Mouse (Mus musculus): Measurements from ENCODE around the gene Grik4.

Grik4 gene

DNA sequence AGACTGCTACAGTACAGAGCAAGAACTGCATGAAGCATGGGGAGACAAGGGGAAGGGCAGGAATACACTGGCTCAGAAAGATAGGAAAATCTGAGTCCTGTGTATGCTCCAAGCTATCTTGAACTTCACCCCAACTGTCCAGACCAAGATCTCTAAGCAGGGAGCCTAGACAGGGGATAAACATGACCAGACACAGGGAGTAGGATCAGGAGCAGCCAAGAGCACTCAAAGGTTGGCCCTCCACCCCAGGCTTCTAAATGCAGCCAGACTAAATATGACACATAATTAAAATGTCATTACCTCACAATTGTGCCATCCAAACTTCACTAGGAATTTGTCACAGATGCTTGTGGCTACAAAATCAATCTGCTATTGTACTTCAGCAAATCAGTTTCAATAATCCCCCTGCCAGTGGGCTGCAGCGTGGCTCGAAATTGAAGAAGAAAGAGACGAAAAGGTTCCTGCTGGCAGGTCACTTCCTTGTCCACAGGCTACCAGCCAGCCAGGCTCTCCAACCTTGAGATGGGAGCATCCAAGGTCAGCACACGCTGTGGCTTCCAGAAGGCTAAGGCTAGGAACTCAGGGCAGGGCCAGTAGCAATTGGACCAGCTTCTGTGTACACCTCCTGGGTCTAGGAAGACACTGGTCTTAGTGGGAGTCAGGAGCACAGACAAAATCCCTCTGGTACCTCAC, 85.1 kb downstream of the Grik4 start:
- DNase-seq = no peak

DNA sequence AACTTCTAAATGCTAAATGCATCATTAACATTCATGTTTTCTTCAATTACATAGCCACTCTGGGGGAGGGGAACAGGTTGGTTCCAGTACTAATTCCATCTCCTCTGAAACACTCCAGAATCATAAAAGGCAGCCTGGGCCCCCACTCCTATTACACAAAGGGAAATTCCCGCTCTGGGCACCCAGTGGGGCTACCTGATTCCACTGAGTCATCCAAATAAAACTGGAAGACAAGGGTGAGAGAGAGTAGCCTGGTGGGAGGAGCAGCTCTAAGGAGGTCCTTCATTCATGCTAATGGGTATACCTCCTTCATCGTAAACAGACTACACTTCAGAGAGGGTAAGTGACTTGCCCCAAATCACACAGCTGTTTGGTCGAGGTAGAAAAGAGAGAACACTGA, 85.7 kb downstream of the Grik4 start:
- no peak for DNase-seq

DNA sequence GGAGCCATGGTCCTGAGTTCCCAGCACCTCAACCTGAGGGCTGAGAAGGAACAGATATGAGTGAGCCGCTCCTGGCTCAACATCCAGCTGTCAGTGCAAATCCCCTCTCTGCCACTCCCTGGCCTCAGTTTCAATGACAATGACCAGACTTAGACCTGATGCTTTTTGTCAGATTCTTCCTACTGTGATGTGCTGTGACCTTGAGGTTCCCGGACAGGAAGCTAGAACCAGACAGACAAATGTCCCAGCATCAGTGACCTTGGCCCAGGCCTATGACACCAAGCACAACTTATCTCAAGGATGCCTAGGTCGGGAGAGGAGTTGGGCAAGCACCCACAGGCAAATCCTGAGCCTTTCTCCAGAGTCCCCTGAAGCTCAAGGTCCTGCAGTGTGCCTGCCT, 86.5 kb downstream of the Grik4 start:
- DNase-seq = no peak

DNA sequence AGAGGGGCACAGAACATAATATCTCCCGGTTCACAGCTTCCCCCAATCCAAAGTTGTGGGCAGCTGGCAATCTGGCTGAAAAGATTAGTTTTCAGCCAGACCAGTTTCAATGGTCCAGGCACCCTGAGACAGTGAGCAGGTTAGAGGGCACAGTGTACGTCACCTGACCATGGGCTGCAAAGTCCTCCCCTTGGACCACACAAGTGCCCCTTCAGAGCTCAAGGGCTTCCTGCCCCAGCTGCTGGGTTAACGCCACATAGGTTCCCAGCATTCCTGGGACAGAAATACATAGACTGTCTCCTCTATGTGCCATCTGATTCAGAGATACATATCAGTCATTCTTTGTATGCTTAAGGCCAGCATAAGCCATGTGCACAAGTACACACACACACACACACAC, 91.2 kb downstream of the Grik4 start:
- no peak for DNase-seq

DNA sequence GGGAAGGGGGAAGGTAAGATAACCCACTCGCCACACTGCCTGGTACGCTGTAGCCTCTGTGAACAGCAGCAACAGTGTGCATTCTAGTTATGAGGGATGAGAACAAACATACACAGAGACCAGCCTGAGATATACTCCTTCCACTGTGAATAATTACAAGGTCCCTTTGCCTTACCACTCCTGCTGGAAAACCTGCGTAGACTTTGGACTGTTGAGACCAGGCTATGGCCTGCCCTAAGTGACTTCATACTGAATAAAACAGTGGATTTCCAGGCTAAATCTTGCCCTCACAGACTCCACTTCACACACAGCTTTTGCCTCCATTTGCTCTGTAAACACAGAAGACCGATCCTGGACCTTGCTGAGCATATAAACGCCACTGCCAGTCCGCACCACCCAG, 94.2 kb downstream of the Grik4 start:
- no peak for DNase-seq

DNA sequence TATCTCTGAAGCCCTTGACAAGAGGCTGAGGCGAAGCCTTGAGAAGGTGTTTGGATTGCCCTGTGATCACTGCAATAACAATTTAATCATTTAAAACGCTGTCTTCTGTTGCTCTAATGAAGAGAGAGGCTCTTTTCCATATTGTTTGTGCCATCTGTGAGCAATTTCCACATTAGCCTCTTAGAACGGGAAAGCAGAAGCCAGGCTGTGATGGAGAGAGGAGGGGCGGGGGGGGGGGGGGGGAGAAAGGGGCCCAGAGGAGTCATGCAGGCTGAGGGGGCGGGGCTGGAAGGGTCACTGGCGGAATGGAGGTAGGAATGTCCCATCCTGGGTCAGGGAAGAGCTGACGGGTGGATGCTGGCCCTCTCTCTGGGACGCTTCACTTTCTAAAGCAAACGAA, 96.2 kb downstream of the Grik4 start:
- DNase-seq = no peak

DNA sequence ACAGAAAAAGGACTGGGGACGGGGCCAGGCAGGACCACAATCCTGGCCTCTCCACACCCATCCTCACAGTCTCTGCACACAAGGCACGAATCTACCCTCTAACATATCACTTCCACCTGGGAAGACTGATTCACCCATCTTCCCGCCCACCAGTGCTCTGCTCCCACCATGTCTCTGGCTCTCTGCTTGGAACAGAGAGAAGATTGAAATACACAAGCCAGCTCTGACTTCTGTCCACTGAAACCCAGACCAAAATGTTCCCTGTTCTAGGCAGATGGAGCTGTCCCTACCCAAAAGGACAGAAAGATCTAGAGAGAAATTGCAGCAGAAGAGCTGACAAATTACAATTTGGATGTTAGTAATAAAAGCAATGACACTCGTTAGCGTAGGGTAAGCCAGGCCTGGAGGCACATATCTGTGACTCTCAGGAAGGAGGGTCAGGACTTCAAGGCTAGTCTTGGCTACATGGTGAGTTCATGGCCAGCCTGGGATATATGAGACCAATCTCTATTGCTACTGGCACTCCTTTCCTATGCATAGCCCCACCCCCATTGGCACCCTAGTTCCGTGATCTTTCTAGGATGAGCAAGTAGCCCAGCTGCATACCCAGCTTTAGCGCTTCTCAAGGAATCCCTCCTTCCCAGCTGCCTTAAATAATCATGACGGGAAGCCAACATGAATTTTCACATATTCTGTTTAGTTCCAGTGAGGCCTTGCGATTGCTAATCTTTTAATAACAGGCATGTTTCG, 97.4 kb downstream of the Grik4 start:
- no peak for DNase-seq

DNA sequence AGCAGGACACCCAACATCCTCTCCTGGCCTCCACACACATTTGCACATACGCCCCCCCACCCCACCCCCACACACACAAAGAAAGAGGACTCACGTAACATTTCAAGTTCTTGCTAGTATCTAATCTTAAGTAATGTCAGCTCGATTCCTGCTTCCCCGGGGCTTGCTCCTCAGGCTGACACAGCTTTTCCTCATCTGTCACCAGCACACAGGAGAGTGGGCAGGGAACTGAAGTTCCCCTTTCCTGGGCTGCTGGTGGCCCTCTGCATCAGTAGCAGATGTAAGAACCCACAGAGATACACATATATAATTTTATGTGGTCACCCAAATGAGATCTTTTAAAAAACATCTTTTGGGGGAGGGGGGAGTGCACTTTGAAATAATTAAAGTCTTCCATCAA, 98.2 kb downstream of the Grik4 start:
- no peak for DNase-seq

DNA sequence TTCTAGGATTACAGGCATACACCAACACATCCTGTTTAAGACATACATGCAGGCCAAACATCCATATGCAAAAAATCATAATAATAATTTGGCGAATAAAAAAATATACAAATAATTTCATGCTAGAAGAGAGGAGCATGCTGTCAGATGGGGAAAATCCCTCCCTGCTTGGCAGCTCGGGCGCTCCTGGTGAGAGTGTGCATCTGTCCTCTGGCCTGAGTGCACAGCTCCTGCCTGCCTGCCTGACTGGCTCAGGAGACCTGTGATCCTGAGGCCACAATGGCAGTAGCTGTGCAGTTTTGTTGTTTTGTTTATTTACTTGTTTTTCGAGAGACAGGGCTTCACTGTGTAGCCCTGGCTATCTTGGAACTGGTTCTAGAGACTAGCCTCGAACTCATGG, 100.0 kb downstream of the Grik4 start:
- peak; percentile 23 for DNase-seq

DNA sequence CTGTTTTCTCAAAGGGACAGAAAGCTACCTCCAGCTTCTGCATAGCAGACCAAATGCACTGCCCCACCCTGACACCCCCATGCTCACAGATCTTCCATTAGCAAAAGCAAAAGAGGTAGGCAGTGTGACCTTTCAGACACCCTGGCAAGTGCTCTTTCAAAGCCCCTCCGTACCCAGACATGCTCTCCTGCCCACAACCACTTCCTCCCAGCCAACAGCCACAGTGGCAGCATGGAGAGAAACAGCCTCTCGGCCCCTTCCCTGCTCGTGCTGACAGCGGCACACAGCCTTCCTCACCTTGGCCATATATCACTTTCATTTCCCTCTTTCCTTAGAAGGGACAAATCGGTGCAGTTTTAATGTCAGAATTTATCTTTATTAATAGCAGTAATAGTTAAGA, 106.0 kb downstream of the Grik4 start:
- DNase-seq = no peak

DNA sequence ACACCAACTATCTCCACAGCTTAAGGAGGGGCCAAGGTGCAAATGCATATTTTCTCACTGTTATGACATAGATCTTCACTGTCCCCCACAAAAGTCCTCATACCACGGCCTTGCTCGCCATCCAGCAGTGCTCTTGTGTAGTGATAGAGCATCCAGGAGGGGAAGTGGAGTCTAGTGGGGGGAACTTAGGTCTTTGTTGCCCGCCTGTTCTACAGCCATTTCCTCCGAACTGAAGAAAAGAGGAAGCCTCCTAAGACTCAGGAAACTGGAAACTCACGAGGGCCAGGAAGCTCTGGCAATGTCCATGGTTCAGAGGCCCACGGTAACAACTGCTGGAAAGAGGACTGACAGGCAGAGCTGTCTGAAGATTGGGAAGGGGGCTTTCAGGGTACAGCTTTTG, 106.8 kb downstream of the Grik4 start:
- DNase-seq = no peak

DNA sequence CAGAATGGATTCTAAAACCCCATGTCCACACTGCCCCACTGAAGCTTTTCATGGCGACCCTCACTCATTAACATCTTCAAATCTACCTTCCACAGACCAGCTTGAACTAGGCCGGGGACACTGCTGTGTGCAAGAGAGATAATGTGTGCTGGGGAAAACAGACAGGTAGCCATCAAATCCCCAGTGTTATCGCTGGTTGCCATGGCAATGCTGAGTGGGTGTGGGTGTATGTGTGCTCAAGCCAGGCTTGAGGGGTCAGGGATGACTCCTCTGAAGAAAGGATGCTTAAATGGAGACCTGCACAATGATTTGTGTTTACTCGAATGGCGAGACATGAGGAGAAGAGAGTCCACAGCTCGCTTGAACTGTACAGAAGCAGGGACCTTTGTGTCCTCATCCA, 112.7 kb downstream of the Grik4 start:
- DNase-seq = no peak

DNA sequence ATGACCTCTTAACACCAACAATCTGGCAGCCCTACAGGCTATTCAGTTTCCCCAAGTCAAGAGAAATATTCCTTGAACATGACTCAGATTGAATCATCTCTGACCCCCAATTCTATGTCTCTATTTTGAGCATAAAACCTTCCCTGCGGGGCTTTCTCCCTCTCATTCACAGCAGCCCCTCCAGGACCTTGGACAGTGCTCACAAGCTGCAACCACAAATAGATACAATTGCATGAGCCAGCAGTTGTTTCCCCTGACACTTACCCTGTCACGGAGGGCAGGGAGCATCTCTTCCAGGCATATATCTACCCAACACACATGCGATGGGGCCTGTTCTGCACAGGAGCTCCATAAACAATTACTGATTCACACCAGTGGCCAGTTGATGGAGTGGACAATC, 125.0 kb downstream of the Grik4 start:
- no peak for DNase-seq

DNA sequence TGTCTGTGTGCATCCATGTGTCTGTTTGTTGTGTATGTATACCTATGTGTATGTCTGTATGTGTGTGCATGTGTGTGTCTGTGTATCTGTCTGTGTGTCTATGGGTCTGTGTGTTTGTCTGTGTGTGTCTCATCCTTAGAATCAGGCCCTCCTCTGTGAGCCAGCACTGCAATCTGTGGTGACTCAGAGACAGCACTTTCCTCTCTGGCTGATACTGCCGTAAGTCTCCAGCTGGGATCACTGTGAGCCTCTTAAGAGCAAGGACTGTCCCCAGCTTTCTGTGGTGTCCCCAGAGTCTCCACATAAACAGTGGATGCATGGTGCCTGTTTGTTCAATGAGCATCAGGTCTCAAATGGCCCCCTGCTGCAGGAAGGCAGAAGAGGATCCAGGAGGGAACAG, 127.5 kb downstream of the Grik4 start:
- no peak for DNase-seq

DNA sequence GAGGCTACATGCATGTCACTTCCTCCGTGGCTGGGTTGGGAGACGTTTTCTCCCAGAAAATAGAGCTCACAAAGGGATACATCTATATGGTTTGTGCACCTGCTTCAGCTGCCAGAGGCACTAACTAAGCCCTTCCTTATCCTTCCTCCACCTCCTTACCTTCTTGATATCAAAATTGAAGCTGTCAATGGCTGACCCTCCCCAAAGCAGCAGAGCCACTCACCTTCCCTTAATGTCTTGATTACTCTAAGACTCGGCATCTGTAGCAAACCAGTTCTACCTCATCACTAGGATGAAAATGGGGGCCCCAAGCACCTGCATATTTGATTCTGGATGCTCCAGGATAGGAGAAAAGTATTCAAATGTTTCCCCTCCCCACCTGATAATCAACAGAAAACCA, 135.1 kb downstream of the Grik4 start:
- no peak for DNase-seq

DNA sequence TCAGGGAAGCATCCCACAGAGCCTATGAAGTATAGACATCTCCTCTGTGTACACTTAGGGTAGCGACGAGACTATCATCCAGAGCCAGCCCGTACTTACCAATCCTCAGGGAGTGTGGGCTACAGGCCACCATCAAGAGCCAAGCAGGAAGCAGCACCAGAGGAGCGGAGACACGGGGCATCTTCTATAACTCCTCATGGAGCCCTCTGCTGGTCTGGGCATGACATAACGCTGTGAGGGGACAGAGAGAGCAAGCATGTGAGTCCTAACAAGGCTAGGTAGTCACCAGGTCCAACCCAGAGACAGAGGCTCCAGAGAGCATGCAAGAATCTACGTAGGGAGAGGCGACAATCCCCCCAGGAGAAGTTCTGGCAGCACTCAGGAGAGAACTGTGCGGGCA, 135.9 kb downstream of the Grik4 start:
- DNase-seq = no peak

DNA sequence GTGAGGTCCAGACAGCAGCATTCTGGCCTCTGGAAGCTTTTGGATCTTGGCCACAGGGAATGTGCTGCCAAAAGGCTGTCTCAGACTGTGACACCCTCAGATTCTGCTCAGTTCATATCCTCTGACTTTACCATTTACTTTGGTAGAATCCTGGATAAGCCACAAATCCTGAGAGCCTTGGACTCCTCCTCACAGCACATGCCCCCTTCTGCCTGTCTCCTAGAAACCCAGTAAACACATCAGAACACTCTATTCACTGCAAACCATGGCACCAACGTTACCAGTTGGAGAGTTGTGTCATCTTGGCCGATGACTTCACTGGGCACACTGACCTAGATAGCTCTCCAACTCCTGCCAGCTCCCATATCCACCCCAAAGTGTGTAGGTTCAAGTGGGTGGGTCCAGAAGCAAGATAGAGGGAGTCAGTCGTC, 141.2 kb downstream of the Grik4 start:
- peak; percentile 5 for DNase-seq

DNA sequence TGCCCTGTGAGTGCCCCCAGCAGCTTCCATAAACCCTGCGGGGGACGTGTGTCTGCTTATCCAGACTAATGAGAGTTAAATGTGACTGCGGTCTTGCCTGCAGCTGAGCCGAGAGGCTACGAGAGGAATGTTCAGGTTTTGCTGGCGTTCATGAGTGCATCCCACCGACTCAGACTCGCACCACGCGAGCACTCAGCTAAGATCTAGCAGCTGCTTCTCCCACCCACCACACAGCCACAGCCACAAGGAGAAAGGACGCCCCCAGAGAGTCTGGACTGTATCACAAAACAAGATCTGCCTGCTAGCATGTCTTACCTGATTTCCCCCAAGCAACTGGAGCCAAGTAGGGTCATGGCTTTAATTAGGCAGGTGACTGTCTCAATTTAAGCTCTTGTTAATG, 142.4 kb downstream of the Grik4 start:
- no peak for DNase-seq

DNA sequence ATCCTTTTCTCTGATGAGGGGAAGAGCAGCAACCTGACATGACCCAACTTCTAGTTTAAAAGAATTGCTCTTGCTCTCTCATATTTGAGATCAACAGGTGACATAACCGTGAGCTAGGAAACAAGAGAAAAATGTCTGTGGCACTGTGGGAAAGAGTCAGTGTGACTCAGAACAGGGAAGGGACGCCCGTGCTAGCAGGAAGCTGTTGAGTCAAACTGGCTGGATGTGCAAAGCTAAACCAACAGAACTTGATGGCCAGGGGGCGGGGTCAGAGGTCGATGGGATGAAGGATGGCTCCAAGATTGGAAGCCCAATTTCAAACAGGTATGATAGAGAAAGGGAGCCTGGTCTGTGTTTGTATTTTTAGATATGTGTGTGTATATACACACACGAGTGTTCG, 144.2 kb downstream of the Grik4 start:
- DNase-seq = no peak

DNA sequence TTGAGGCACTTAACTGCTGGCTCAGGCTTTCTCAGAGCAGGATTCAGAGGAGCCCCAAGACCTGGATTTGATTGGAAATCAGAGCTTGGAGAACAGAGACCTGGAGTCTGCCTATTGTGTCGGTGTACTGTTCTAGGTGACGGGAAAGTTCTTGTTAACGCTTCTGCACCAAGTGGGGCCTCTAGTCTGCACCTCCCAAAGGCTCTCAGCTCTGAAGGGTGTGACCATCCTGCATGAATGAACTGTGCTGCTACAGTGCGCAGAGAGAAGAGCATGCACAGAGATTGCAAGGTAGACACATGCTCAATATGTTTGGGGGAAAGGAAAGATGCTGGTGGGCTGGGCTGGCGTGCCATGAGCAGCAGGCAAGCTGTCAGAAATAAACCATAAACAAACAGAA, 144.6 kb downstream of the Grik4 start:
- no peak for DNase-seq

DNA sequence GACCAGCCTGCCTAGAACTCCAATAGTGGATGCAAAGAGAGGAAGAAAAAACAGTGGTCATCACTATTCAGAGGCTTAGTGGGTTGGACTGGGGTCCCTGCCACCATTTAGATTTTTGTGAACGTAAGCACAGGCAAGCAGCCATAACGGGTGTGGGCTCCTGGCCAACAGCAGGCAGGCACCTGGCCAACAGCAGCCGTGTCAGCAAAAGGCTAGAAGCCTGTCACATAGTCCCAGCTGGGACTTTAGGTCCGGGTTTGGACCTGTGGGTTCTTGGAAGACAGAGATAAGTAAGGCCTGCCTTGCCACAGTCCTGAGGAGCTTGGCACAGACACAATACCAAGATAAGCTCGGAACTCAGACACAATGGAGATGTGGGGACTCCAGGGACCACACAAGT, 145.1 kb downstream of the Grik4 start:
- no peak for DNase-seq

DNA sequence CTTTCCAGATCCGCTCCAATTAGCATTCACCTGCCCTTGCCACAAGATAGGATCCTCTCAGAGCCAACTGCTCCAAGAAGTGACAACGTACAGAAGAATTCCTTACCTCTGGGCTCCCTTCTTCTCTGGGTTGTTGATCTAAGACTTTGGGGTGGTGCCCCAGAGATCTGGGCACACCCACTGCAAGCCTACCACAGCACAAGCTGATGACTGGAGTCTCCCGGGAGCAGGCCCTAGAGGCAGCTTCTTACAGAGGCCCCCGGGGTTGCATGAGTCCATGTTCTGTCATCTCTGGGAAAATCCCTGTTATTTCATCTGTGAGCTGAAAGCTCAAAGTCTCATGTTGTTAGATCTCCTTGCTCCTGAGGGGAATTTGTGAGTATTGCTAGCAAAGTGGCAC, 146.0 kb downstream of the Grik4 start:
- no peak for DNase-seq

DNA sequence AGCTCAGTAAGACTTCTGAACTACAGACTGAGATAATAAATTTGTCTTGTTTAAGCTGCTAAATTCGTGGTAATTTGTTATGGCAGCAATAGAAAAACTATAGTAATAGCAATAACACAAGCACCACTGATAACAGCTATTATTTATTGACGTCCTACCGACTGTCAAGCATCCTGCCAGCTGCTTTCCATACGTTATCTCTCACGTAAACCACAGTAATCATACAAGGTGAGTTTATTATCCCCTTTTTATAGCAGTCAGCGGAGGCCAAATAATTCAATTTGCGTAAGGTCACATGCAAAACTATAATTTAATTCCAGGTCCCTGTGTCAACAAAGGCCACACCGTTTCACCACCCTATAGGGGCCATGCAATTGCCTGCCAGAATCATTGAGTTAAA, 147.0 kb downstream of the Grik4 start:
- no peak for DNase-seq

DNA sequence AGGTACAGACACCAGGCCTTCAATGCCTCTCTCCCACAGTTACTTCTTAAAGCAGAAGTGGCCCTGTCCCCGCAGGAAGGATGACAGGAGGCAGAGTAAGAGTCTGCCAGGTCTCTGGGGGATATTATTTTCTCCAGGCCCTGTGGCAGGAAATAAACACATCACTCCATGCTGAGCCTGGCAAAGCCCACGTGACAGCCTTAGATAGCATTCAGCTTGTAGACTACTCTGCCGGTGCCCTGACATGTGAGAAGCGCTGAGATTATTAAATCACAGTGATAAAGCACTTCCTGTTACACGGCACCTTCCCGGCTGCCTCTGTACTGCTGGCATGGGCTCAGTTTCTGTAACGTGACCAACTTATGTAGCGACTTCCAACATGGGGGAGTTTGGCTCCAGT, 148.4 kb downstream of the Grik4 start:
- no peak for DNase-seq

DNA sequence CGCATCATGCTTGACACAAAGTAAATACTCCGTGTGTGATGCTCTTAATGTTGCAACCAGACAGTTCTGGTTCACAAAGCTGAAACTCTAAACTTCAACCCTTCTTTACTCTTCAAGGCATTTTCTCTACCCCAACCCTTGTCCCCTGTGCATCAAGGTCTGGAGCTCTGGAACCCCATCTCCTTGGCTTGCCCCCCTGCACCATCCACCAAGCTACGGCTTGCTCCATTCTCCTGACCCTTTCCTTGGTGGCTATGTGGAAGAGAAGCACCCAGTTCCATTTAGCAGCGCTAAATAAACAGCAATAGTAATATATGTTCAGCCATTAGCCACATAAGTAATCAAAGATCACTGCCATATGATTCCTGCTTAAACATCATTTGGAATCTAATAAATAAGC, 150.3 kb downstream of the Grik4 start:
- no peak for DNase-seq
